Mouse (Mus musculus): Measurements from ENCODE around the gene Fam205a1. TPM values are rescaled to one million over a fixed set of nuclear protein-coding genes. Genes with fewer than 3 reads are reported as not detected.
"Not testable (repeated sequence)": the region's sequence is repeated elsewhere in the genome, so short reads cannot be mapped to it uniquely, and the experiment has no call there.

Gene Fam205a1
- polyA plus RNA-seq, 1 experiment from 2014 or later: 0.15 TPM

DNA sequence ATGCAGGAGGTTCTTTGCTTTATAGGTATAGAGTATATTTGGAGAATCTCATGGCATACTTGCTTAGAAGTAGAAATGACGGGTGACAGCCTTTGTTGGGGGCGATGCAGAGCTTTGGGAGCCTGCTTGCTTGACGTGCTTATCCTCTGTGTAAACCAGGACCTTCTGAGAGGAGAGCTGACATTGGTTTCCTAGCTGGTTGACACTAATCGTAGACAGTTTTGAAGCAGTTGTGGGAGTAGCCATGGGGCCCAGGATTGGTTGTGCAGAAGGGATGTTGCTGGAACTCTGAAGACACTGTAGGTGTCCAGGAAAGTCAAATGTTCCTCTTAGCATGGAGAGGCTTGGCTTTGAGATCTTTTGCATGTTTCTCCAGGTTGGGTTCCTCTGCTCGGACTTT lies 14.5 kb upstream of the Fam205a1 start:
- 91% methylated on average over 5 of the region's 5 CpGs for WGBS
- no peak overlapping the region for H3K9ac ChIP-seq (ENCODE audit: low read length)
- no peak overlapping the region for H3K27ac ChIP-seq (ENCODE audit: low read depth, low read length)
- no peaks in the 10 kb centered on the region for H3K36me3 ChIP-seq (ENCODE audit: control insufficient read depth, insufficient read depth, low read length)
- no peak overlapping the region for H3K4me3 ChIP-seq (ENCODE audit: low read depth, low read length)
- no peak overlapping the region for H3K4me2 ChIP-seq (ENCODE audit: low read depth)
- H3K4me1 ChIP-seq (ENCODE audit: control insufficient read depth, insufficient read depth, low read length): no peaks in the 10 kb centered on the region
- ATAC-seq (ENCODE audit: insufficient read depth, low FRiP score, low TSS enrichment) (no peak), DNase-seq (ENCODE audit: low spot score) (no peak)
- H3K27me3 ChIP-seq (ENCODE audit: control insufficient read depth, insufficient read depth, low read length): no peaks in the 10 kb centered on the region
- no peaks in the 10 kb centered on the region for H3K9me3 ChIP-seq (ENCODE audit: control insufficient read depth, low read length)

DNA sequence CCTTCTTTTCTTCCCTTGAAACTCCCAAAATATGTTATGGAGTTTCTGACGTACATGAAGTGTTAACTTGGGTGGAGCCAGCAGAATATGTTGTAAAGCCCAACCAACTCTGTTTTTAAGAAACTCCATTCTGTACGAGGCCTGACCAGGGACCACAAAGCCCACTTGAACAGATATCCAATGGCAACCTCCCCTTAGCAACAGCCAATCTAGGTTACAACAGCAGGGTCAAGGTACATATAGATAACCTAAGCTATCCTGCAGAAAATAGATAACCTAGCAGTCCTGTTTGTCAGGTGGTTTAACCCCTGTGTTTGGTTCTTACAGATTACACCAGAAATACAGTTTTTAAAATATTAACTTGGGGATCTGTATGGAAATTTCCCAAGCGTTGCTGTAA lies 13.7 kb upstream of the Fam205a1 start:
- DNase-seq (ENCODE audit: low spot score) (no peak), ATAC-seq (ENCODE audit: insufficient read depth, low FRiP score, low TSS enrichment) (no peak)
- Histone ChIP-seq H3K4me3 (ENCODE audit: low read depth, low read length) (no peak overlapping the region), H3K9me3 (ENCODE audit: control insufficient read depth, low read length) (no peaks in the 10 kb centered on the region), H3K27me3 (ENCODE audit: control insufficient read depth, insufficient read depth, low read length) (no peaks in the 10 kb centered on the region), H3K4me2 (ENCODE audit: low read depth) (no peak overlapping the region), H3K36me3 (ENCODE audit: control insufficient read depth, insufficient read depth, low read length) (no peaks in the 10 kb centered on the region), H3K4me1 (ENCODE audit: control insufficient read depth, insufficient read depth, low read length) (no peaks in the 10 kb centered on the region), H3K27ac (ENCODE audit: low read depth, low read length) (no peak overlapping the region), H3K9ac (ENCODE audit: low read length) (no peak overlapping the region)
- 79% methylated on average over 3 of the region's 3 CpGs for WGBS

DNA sequence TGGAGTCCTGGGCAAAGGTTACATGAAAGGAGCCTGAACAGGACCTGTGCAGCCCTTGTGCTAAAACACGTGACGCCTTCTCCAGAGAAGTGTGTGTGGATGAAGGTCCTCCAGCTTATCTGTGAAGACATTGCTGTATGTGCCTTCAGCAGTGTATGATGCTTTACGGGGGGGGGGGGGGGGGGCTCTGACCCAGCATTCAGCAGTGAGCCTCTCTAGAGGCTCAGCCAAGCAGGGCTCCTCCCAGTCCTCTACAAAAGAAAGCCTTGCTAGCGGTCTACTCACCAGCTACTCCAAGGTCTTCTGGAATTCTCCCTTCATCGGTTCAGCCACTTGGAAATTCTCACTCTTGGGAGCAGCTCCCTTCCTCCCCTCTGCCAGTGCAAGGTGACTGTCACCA lies 9.8 kb upstream of the Fam205a1 start:
- ATAC-seq (ENCODE audit: insufficient read depth, low FRiP score, low TSS enrichment); H3K27me3 ChIP-seq (ENCODE audit: control insufficient read depth, insufficient read depth, low read length): not testable (repeated sequence)
- 80% methylated on average over 5 of the region's 5 CpGs for WGBS

DNA sequence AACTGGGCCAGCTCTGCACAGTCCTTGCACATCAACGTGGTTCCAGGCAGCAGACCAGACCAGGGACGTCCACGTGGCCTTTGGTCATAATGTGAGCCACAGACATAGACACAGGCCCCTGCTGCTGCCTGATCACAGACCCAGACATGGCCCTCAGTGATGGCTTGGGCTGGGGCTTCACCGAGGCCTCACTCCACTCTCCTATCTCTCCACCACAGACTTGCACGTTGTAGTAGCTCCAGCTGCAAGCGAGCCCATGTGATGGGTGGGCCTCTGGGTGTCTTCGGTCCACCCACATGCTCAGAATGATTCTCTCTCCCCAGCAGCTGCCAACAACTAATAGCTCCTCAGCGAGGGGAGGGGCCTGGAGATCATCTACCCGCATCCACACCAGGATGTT lies 6.8 kb upstream of the Fam205a1 start:
- H3K36me3 ChIP-seq (ENCODE audit: control insufficient read depth, insufficient read depth, low read length); ATAC-seq (ENCODE audit: insufficient read depth, low FRiP score, low TSS enrichment); H3K27me3 ChIP-seq (ENCODE audit: control insufficient read depth, insufficient read depth, low read length); H3K4me2 ChIP-seq (ENCODE audit: low read depth); H3K9ac ChIP-seq (ENCODE audit: low read length); DNase-seq (ENCODE audit: low spot score); H3K4me1 ChIP-seq (ENCODE audit: control insufficient read depth, insufficient read depth, low read length); H3K4me3 ChIP-seq (ENCODE audit: low read depth, low read length); H3K9me3 ChIP-seq (ENCODE audit: control insufficient read depth, low read length); H3K27ac ChIP-seq (ENCODE audit: low read depth, low read length): not testable (repeated sequence)
- WGBS: 86% methylated on average over 9 of the region's 9 CpGs

More for the DNA sequence above, 9.8 kb upstream of the Fam205a1 start:
- H3K9ac ChIP-seq (ENCODE audit: low read length); H3K36me3 ChIP-seq (ENCODE audit: control insufficient read depth, insufficient read depth, low read length); H3K27ac ChIP-seq (ENCODE audit: low read depth, low read length); H3K4me3 ChIP-seq (ENCODE audit: low read depth, low read length); H3K9me3 ChIP-seq (ENCODE audit: control insufficient read depth, low read length); DNase-seq (ENCODE audit: low spot score); H3K4me1 ChIP-seq (ENCODE audit: control insufficient read depth, insufficient read depth, low read length); H3K4me2 ChIP-seq (ENCODE audit: low read depth): not testable (repeated sequence)

DNA sequence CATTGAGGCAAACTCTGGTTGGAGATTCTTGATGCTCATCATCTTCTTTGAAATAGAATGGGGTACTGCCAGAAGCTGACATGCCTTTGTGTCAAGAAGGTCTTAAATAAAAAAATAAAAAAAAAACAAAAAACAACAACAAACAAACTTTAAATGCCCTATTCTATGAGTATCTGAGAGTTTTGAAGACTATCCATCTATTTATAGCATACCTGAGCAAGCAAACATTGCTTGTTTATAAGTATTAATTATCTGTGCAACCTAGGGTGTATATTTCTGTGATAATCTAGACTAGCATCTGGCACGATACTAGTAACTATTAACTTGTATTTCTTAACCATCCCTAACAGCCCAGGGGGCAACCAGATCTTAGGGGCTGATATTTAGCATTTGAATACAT lies 3.0 kb upstream of the Fam205a1 start, which contains the start of gene Gm12394:
TSS of gene Gm12394 (minus strand) at position 101 of the 400 bp plus-strand sequence.
- not testable (repeated sequence) for H3K4me2 ChIP-seq (ENCODE audit: low read depth); H3K36me3 ChIP-seq (ENCODE audit: control insufficient read depth, insufficient read depth, low read length); H3K27ac ChIP-seq (ENCODE audit: low read depth, low read length); H3K9me3 ChIP-seq (ENCODE audit: control insufficient read depth, low read length); H3K4me1 ChIP-seq (ENCODE audit: control insufficient read depth, insufficient read depth, low read length); DNase-seq (ENCODE audit: low spot score); H3K27me3 ChIP-seq (ENCODE audit: control insufficient read depth, insufficient read depth, low read length); H3K9ac ChIP-seq (ENCODE audit: low read length); ATAC-seq (ENCODE audit: insufficient read depth, low FRiP score, low TSS enrichment); H3K4me3 ChIP-seq (ENCODE audit: low read depth, low read length)
- WGBS: 80% methylated on average over 1 of the region's 1 CpGs

Other genes with a start within 250 kb of the Fam205a1 start
- not detected in 2 replicates for gene Gm10591, start 241.7 kb downstream of the Fam205a1 start, polyA plus RNA-seq (2014; fragmentation: Nextera tagmentation; extraction: Ambion mirVana)
- not detected in 2 replicates for gene Gm2564, start 224.2 kb downstream of the Fam205a1 start, polyA plus RNA-seq (2014; fragmentation: Nextera tagmentation; extraction: Ambion mirVana)
- gene Ccl27b, start 198.6 kb downstream of the Fam205a1 start, polyA plus RNA-seq (2014; fragmentation: Nextera tagmentation; extraction: Ambion mirVana): not detected in 2 replicates
- gene Il11ra2, start 192.0 kb downstream of the Fam205a1 start, polyA plus RNA-seq (2014; fragmentation: Nextera tagmentation; extraction: Ambion mirVana): not detected in 2 replicates
- gene 4930578G10Rik, start 118.3 kb downstream of the Fam205a1 start, polyA plus RNA-seq (2014; fragmentation: Nextera tagmentation; extraction: Ambion mirVana): 1.2 TPM in 1 of 2 replicates, not detected in the other
- not detected in 2 replicates for gene Ccl19, start 97.3 kb downstream of the Fam205a1 start, polyA plus RNA-seq (2014; fragmentation: Nextera tagmentation; extraction: Ambion mirVana)
- 0.97 and 1.0 TPM in 2 replicates for gene Ccl21a, start 79.9 kb downstream of the Fam205a1 start, polyA plus RNA-seq (2014; fragmentation: Nextera tagmentation; extraction: Ambion mirVana)
- gene Gm12394, start 2.9 kb upstream of the Fam205a1 start, polyA plus RNA-seq (2014; fragmentation: Nextera tagmentation; extraction: Ambion mirVana): 0.69 and 0.73 TPM in 2 replicates
- gene Fam205c, start 20.3 kb upstream of the Fam205a1 start, polyA plus RNA-seq (2014; fragmentation: Nextera tagmentation; extraction: Ambion mirVana): 0.55 and 1.4 TPM in 2 replicates
- 2.7 and 3.6 TPM in 2 replicates for gene Phf24, start 62.8 kb upstream of the Fam205a1 start, polyA plus RNA-seq (2014; fragmentation: Nextera tagmentation; extraction: Ambion mirVana)
- gene Dnajb5, start 95.9 kb upstream of the Fam205a1 start, polyA plus RNA-seq (2014; fragmentation: Nextera tagmentation; extraction: Ambion mirVana): 21.3 and 21.5 TPM in 2 replicates
- 0.39 and 0.56 TPM in 2 replicates for gene 1700022I11Rik, start 115.7 kb upstream of the Fam205a1 start, polyA plus RNA-seq (2014; fragmentation: Nextera tagmentation; extraction: Ambion mirVana)
- 664 and 691 TPM in 2 replicates for gene Vcp, start 146.6 kb upstream of the Fam205a1 start, polyA plus RNA-seq (2014; fragmentation: Nextera tagmentation; extraction: Ambion mirVana)
- 17.3 and 19.3 TPM in 2 replicates for gene Fancg, start 156.6 kb upstream of the Fam205a1 start, polyA plus RNA-seq (2014; fragmentation: Nextera tagmentation; extraction: Ambion mirVana)
- gene Pigo, start 171.9 kb upstream of the Fam205a1 start, polyA plus RNA-seq (2014; fragmentation: Nextera tagmentation; extraction: Ambion mirVana): 20.4 and 23.1 TPM in 2 replicates
- gene Stoml2, start 177.8 kb upstream of the Fam205a1 start, polyA plus RNA-seq (2014; fragmentation: Nextera tagmentation; extraction: Ambion mirVana): 360 and 370 TPM in 2 replicates
- 18.1 and 19.0 TPM in 2 replicates for gene Fam214b, start 192.3 kb upstream of the Fam205a1 start, polyA plus RNA-seq (2014; fragmentation: Nextera tagmentation; extraction: Ambion mirVana)
- gene Unc13b, start 205.1 kb upstream of the Fam205a1 start, polyA plus RNA-seq (2014; fragmentation: Nextera tagmentation; extraction: Ambion mirVana): 16.1 and 18.9 TPM in 2 replicates